In the genomic region with DNA sequence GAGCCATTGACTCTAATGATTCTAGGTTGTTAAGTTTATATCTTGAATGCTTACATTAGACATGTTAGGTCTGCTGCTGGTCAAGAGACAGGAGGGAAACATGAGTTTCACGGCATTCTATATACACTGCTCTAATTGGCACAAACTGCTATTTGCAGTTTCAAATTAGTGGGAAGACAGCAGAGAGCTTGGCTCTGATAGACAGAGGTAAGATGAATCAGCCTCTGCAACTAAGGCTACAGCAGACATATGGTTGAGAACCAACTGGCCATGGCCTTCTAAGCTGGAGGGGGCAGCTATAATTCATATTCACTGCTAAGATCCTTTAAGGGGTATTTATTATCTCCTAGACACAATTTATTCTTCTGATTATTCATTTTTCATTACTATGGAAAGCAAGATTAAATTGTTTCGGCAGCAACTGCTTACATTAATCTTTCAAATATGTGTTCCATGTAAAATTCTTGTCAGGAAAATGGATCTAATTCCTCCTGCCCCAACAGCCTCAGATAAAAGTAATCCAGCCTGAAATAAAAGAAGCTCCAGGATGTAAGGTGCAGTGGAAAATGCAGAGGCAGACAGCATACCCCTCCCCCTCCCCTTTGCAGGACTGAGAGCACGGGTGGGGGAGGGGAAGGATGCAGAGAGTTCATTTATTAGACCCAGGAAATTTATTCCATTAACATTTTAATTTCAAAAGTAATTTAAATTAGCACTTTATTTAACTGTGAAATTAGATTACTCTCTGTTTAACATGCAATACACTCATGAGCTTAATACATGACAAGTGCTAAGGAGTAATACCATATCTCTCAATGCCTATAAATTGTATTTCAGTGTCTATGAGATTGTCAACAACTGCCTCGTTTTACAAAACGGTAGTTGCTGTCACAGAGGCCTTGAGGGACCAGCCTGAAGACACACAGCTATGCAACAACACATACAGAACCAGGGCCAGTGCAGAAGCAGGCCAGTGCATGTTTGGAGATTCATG, we compare ENCODE assay signal across 20 mouse cellular contexts.
DNase-seq lines count a peak whose midpoint lies in the region; ATAC-seq and TF ChIP-seq lines count a peak whose summit lies in the region.
"Had no signal": no experiment of that assay in that cellular context is flagged by ENCODE, and none has a peak within 500 bp of the region (broad histone marks: within the 10 kb centered on the region; RNA-seq: fewer than 3 reads in every experiment).

No protein-coding gene starts in this region.

- peaks cover 3% of the 10 kb centered on the region; the same call in 1 of the 2 replicates for H3K4me1 ChIP-seq in forebrain, embryonic 16.5 days (replicated peaks; ENCODE audit: control insufficient read depth, insufficient read depth, low read length)
- H3K4me1 ChIP-seq in forebrain, postnatal 0 days (ENCODE audit: insufficient read depth), result 0 out of 2 replicates have a peak, but pooled peaks cover 4% of the 10 kb centered on the region
- no peaks in the 10 kb centered on the region; the same call in 1 of the 2 replicates for H3K4me1 ChIP-seq in hindbrain, embryonic 16.5 days (ENCODE audit: control insufficient read depth, insufficient read depth, low read depth, low read length)
- H3K4me1 ChIP-seq in neural tube, embryonic 12.5 days, result peaks cover 16% of the 10 kb centered on the region
- H3K4me1 ChIP-seq: limb, embryonic 13.5 days had no signal

- H3K27me3 ChIP-seq in forebrain, embryonic 16.5 days (replicated peaks; ENCODE audit: control insufficient read depth, insufficient read depth, low read length), result no peaks in the 10 kb centered on the region
- no peaks in the 10 kb centered on the region for H3K27me3 ChIP-seq in forebrain, postnatal 0 days (ENCODE audit: insufficient read depth, low read length)
- H3K27me3 ChIP-seq in hindbrain, embryonic 16.5 days (replicated peaks; ENCODE audit: control insufficient read depth, insufficient read depth, low read length), result no peaks in the 10 kb centered on the region
- H3K27me3 ChIP-seq in neural tube, embryonic 12.5 days (replicated peaks), result no peaks in the 10 kb centered on the region
- H3K27me3 ChIP-seq: embryonic facial prominence, embryonic 15.5 days; limb, embryonic 13.5 days had no signal

- no peak overlapping the region for H3K4me2 ChIP-seq in forebrain, embryonic 16.5 days (ENCODE audit: low read length)
- no peak overlapping the region for H3K4me2 ChIP-seq in forebrain, postnatal 0 days (ENCODE audit: low read depth)
- no peak overlapping the region for H3K4me2 ChIP-seq in hindbrain, embryonic 16.5 days (ENCODE audit: low read length)
- H3K4me2 ChIP-seq in neural tube, embryonic 12.5 days (replicated peaks), result no peak overlapping the region
- H3K4me2 ChIP-seq: embryonic facial prominence, embryonic 15.5 days; limb, embryonic 13.5 days had no signal

- DNase-seq in forebrain, postnatal 0 days, result no peak
- DNase-seq in brain, adult 2 months (ENCODE audit: low read depth, low spot score), result peak; percentile 23
- DNase-seq in spleen, postnatal 4 days (ENCODE audit: low spot score in 2 of 2), result no peak
- DNase-seq: adrenal gland, postnatal 14 days; cerebellum, adult 9-11 months; gastrocnemius, postnatal 25 days; kidney, adult 8-10 months; kidney, postnatal 36 days; layer of hippocampus, adult 9-11 months; lung, postnatal 10 days; thymus, adult 18-20 months had no signal

- TF ChIP-seq CTCF in forebrain, postnatal 0 days (IDR thresholded peaks at IDR 0.05; ENCODE audit: low read depth), result no peak

- H3K27ac ChIP-seq in forebrain, embryonic 16.5 days (ENCODE audit: low read length), result no peak overlapping the region
- H3K27ac ChIP-seq in forebrain, postnatal 0 days (ENCODE audit: low read depth, low read length), result no peak overlapping the region
- H3K27ac ChIP-seq in hindbrain, embryonic 16.5 days (ENCODE audit: low read depth, low read length), result no peak overlapping the region
- no peak overlapping the region for H3K27ac ChIP-seq in neural tube, embryonic 12.5 days
- H3K27ac ChIP-seq: embryonic facial prominence, embryonic 15.5 days; limb, embryonic 13.5 days; liver, embryonic 14.5 days had no signal

- no peaks in the 10 kb centered on the region for H3K36me3 ChIP-seq in forebrain, embryonic 16.5 days (ENCODE audit: control insufficient read depth, insufficient read depth)
- H3K36me3 ChIP-seq in forebrain, postnatal 0 days (ENCODE audit: insufficient read depth), result no peaks in the 10 kb centered on the region
- H3K36me3 ChIP-seq in hindbrain, embryonic 16.5 days (ENCODE audit: control insufficient read depth, insufficient read depth, low read length), result no peaks in the 10 kb centered on the region
- H3K36me3 ChIP-seq in neural tube, embryonic 12.5 days, result no peaks in the 10 kb centered on the region
- H3K36me3 ChIP-seq: embryonic facial prominence, embryonic 15.5 days; limb, embryonic 13.5 days had no signal

- no peaks in the 10 kb centered on the region for H3K9me3 ChIP-seq in forebrain, embryonic 16.5 days (ENCODE audit: control insufficient read depth, low read length)
- H3K9me3 ChIP-seq in forebrain, postnatal 0 days (ENCODE audit: low read length), result no peaks in the 10 kb centered on the region
- no peaks in the 10 kb centered on the region for H3K9me3 ChIP-seq in hindbrain, embryonic 16.5 days (ENCODE audit: control insufficient read depth, low read length)
- no peaks in the 10 kb centered on the region for H3K9me3 ChIP-seq in neural tube, embryonic 12.5 days
- H3K9me3 ChIP-seq: embryonic facial prominence, embryonic 15.5 days; limb, embryonic 13.5 days had no signal

- no peak overlapping the region for H3K9ac ChIP-seq in forebrain, embryonic 16.5 days (replicated peaks; ENCODE audit: low read depth, low read length)
- no peak overlapping the region for H3K9ac ChIP-seq in forebrain, postnatal 0 days
- no peak overlapping the region for H3K9ac ChIP-seq in hindbrain, embryonic 16.5 days (ENCODE audit: low read depth, low read length)
- no peak overlapping the region for H3K9ac ChIP-seq in neural tube, embryonic 12.5 days
- H3K9ac ChIP-seq: embryonic facial prominence, embryonic 15.5 days; limb, embryonic 13.5 days; liver, embryonic 14.5 days had no signal

- 40% methylated on average over 5 of the region's 5 CpGs for WGBS in forebrain, embryonic 16.5 days
- 38% methylated on average over 5 of the region's 5 CpGs for WGBS in forebrain, postnatal 0 days
- WGBS in hindbrain, embryonic 16.5 days, result 38% methylated on average over 5 of the region's 5 CpGs
- 43% methylated on average over 5 of the region's 5 CpGs for WGBS in neural tube, embryonic 12.5 days

- H3K4me3 ChIP-seq in forebrain, embryonic 16.5 days (replicated peaks; ENCODE audit: low read length), result no peak overlapping the region
- no peak overlapping the region for H3K4me3 ChIP-seq in forebrain, postnatal 0 days (ENCODE audit: low read depth, low read length)
- no peak overlapping the region for H3K4me3 ChIP-seq in hindbrain, embryonic 16.5 days (ENCODE audit: low read length)
- H3K4me3 ChIP-seq in neural tube, embryonic 12.5 days, result no peak overlapping the region
- H3K4me3 ChIP-seq: embryonic facial prominence, embryonic 15.5 days; limb, embryonic 13.5 days had no signal

- ATAC-seq in forebrain, embryonic 16.5 days, result 0 out of 2 replicates have a peak, but pooled peaks have one; percentile 24
- ATAC-seq in forebrain, postnatal 0 days, result no peak
- ATAC-seq in hindbrain, embryonic 16.5 days, result peak; percentile 48; the same call in 1 of the 2 replicates
- peak; percentile 69; the same call in 1 of the 2 replicates for ATAC-seq in neural tube, embryonic 12.5 days (ENCODE audit: low FRiP score, low read depth)
- ATAC-seq in megakaryocyte progenitor cell, adult 5-6 weeks (replicated peaks; ENCODE audit: poor library complexity), result no peak
- ATAC-seq: activated CD4-positive, CD25-positive, alpha-beta regulatory T cell, adult 4 months; inflammation-experienced regulatory T-cells, adult 6 months had no signal

Comparison
In these comparisons a context has a peak if more than half of its experiments do, and no peak if none do; other contexts are left out.
1. ATAC-seq: peak in forebrain, embryonic 16.5 days (single experiment), hindbrain, embryonic 16.5 days (single experiment) and neural tube, embryonic 12.5 days (single experiment); none in forebrain, postnatal 0 days (single experiment) and megakaryocyte progenitor cell, adult 5-6 weeks (single experiment).